Mouse (Mus musculus) embryonic facial prominence, embryonic 11.5 days (tissue): ENCODE measurements at regions not wholly inside any gene's neighbourhood (a gene's known extent, or its start where the extent isn't known, plus 50 kb on each side); places are given as distances from the start of the nearest gene placed in this dataset.

Experiments
- ATAC-seq: fragments of 200-750 bp; cut with Nextera tagmentation; replicated peaks from 2 replicates; pipeline ENCODE4 v1.8.0; 2017; ENCODE audit warnings: low read depth; ENCODE audit not compliant: insufficient number of reproducible peaks, low FRiP score, low TSS enrichment
- DNase-seq: peaks from one replicate; pipeline ENCODE4 v3.0.0-alpha.2; 2015; ENCODE audit warnings: low spot score
- H3K27ac ChIP-seq: fragments of 300-500 bp; sonication (generic); replicated peaks from 2 replicates; pipeline ENCODE4 v1.5.1; 2014; ENCODE audit warnings: mild to moderate bottlenecking, low read depth, low read length, control low read depth
- H3K27me3 ChIP-seq: fragments of 300-500 bp; sonication (generic); 2 replicates; pipeline ENCODE4 v1.6.1; 2014; ENCODE audit warnings: mild to moderate bottlenecking, low read length, moderate library complexity, mixed read lengths; ENCODE audit not compliant: control insufficient read depth, insufficient read depth
- H3K36me3 ChIP-seq: fragments of 300-500 bp; sonication (generic); replicated peaks from 2 replicates; pipeline ENCODE4 v1.6.1; 2014; ENCODE audit warnings: low read depth, mild to moderate bottlenecking, low read length, moderate library complexity, mixed read lengths; ENCODE audit not compliant: control insufficient read depth, insufficient read depth
- H3K4me1 ChIP-seq: fragments of 300-500 bp; sonication (generic); 2 replicates; pipeline ENCODE4 v1.6.1; 2014; ENCODE audit warnings: low read length, mixed read lengths; ENCODE audit not compliant: control insufficient read depth, insufficient read depth
- H3K4me2 ChIP-seq: fragments of 300-500 bp; sonication (generic); 2 replicates; pipeline ENCODE4 v1.6.1; 2014; ENCODE audit warnings: low read depth, mild to moderate bottlenecking, control low read depth, low read length, moderate library complexity
- H3K4me3 ChIP-seq: fragments of 300-500 bp; sonication (generic); 2 replicates; pipeline ENCODE4 v1.5.1; 2014; ENCODE audit warnings: low read depth, low read length, control low read depth
- H3K9ac ChIP-seq: fragments of 300-500 bp; sonication (generic); replicated peaks from 2 replicates; pipeline ENCODE4 v1.6.1; 2014; ENCODE audit warnings: mild to moderate bottlenecking, control low read depth, low read length
- H3K9me3 ChIP-seq: fragments of 300-500 bp; sonication (generic); replicated peaks from 2 replicates; pipeline ENCODE4 v1.6.1; 2016; ENCODE audit warnings: mild to moderate bottlenecking, low read length, inconsistent platforms, mixed read lengths; ENCODE audit not compliant: control insufficient read depth
- WGBS: fragments of 180-500 bp; shearing (Covaris S2); extraction: QIAGEN DNeasy Blood & Tissue Kit; methylation state at CpG from one replicate; pipeline ENCODE4 v1.1.7; 2014; 5-methylcytosine and 5-hydroxymethylcytosine counted together

- Histone ChIP-seq H3K27ac (no peak overlapping the region), H3K9me3 (no peaks in the 10 kb centered on the region), H3K27me3 (no peaks in the 10 kb centered on the region), H3K9ac (no peak overlapping the region), H3K36me3 (no peaks in the 10 kb centered on the region), H3K4me1 (no peaks in the 10 kb centered on the region), H3K4me3 (no peak overlapping the region), H3K4me2 (no peak overlapping the region)
- WGBS: 86% methylated on average over 15 of the region's 15 CpGs
- ATAC-seq: no peak
- DNase-seq: no peak
Observed at GRCm38 (mm10) chr13:69867296-69868065, 65.3 kb downstream of the Med10 start.

GRCm38 (mm10) chr13:69896536-69896935, 94.3 kb downstream of the Med10 start:
- no peak overlapping the region for H3K9ac ChIP-seq
- H3K4me2 ChIP-seq: no peak overlapping the region
- H3K4me3 ChIP-seq: no peak overlapping the region
- ATAC-seq (no peak), DNase-seq (peak; percentile 82)
- no peaks in the 10 kb centered on the region for H3K4me1 ChIP-seq
- 28% methylated on average over 5 of the region's 5 CpGs for WGBS
- no peaks in the 10 kb centered on the region for H3K36me3 ChIP-seq
- no peak overlapping the region for H3K27ac ChIP-seq
- no peaks in the 10 kb centered on the region for H3K27me3 ChIP-seq
- H3K9me3 ChIP-seq: no peaks in the 10 kb centered on the region

- H3K4me3 ChIP-seq: no peak overlapping the region
- H3K27ac ChIP-seq: no peak overlapping the region
- no peaks in the 10 kb centered on the region for H3K36me3 ChIP-seq
- no peak overlapping the region for H3K4me2 ChIP-seq
- ATAC-seq (no peak), DNase-seq (no peak)
- H3K4me1 ChIP-seq: no peaks in the 10 kb centered on the region
- H3K27me3 ChIP-seq: no peaks in the 10 kb centered on the region
- H3K9ac ChIP-seq: no peak overlapping the region
- H3K9me3 ChIP-seq: no peaks in the 10 kb centered on the region
Observed at GRCm38 (mm10) chr13:69901139-69901538, 98.9 kb downstream of the Med10 start.

- no peak overlapping the region for H3K27ac ChIP-seq
- DNase-seq: no peak
- 75% methylated on average over 15 of the region's 15 CpGs for WGBS
Observed at GRCm38 (mm10) chr13:69906802-69907537, 104.8 kb downstream of the Med10 start.

GRCm38 (mm10) chr13:69915796-69916195, 113.6 kb downstream of the Med10 start:
- 79% methylated on average over 3 of the region's 3 CpGs for WGBS
- H3K9me3 ChIP-seq: no peaks in the 10 kb centered on the region
- H3K27me3 ChIP-seq: no peaks in the 10 kb centered on the region
- H3K27ac ChIP-seq: no peak overlapping the region
- DNase-seq: no peak
- no peak overlapping the region for H3K9ac ChIP-seq
- no peak overlapping the region for H3K4me2 ChIP-seq
- no peaks in the 10 kb centered on the region for H3K36me3 ChIP-seq
- H3K4me3 ChIP-seq: no peak overlapping the region
- H3K4me1 ChIP-seq: no peaks in the 10 kb centered on the region
- ATAC-seq: no peak

More at GRCm38 (mm10) chr13:69906802-69907537, 104.8 kb downstream of the Med10 start:
- H3K4me1 ChIP-seq: no peaks in the 10 kb centered on the region
- no peak overlapping the region for H3K9ac ChIP-seq
- H3K4me2 ChIP-seq: no peak overlapping the region
- H3K4me3 ChIP-seq: no peak overlapping the region
- ATAC-seq: no peak; the same call in 1 of the 2 replicates
- H3K36me3 ChIP-seq: no peaks in the 10 kb centered on the region
- H3K9me3 ChIP-seq: no peaks in the 10 kb centered on the region
- no peaks in the 10 kb centered on the region for H3K27me3 ChIP-seq

- no peak for ATAC-seq
Observed at GRCm38 (mm10) chr13:69932695-69933550, 130.7 kb downstream of the Med10 start.

GRCm38 (mm10) chr13:69933551-69933845, 131.3 kb downstream of the Med10 start:
- no peak overlapping the region for H3K4me2 ChIP-seq

More at GRCm38 (mm10) chr13:69932695-69933550, 130.7 kb downstream of the Med10 start:
- H3K4me1 ChIP-seq: no peaks in the 10 kb centered on the region
- H3K36me3 ChIP-seq: no peaks in the 10 kb centered on the region
- H3K9me3 ChIP-seq: no peaks in the 10 kb centered on the region
- no peaks in the 10 kb centered on the region for H3K27me3 ChIP-seq
- 75% methylated on average over 9 of the region's 9 CpGs for WGBS
- H3K4me3 ChIP-seq: no peak overlapping the region
- H3K4me2 ChIP-seq: no peak overlapping the region
- no peak overlapping the region for H3K27ac ChIP-seq
- DNase-seq: peak; percentile 22
- no peak overlapping the region for H3K9ac ChIP-seq

More at GRCm38 (mm10) chr13:69933551-69933845, 131.3 kb downstream of the Med10 start:
- Histone ChIP-seq H3K4me3 (no peak overlapping the region), H3K27ac (no peak overlapping the region), H3K9me3 (no peaks in the 10 kb centered on the region), H3K36me3 (no peaks in the 10 kb centered on the region), H3K4me1 (no peaks in the 10 kb centered on the region), H3K9ac (no peak overlapping the region), H3K27me3 (no peaks in the 10 kb centered on the region)
- WGBS: 56% methylated on average over 6 of the region's 6 CpGs
- peak; percentile 51 for DNase-seq
- peak; percentile 64; the same call in 1 of the 2 replicates for ATAC-seq
